In the genomic region with DNA sequence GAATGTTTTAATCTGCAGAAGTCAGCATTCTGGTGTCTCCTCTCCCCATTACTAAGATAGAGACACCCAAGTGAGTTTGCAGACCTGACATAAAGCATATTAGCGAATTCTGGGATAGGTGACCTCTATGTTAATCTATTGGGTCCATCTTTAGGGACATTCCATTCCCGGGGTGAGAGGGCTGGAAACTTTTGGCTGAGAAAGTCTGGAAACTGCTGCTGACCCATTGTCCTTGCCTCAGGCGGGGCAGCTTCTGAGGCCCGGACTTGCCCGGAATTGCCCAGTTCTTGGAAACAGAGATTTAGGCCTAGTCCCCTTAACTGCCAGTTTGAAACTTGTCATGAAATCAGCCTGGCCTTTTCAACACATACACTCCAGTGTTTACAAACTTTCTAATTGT, we compare ENCODE assay signal across 8 mouse cellular contexts. TPM values are rescaled to one million over a fixed set of nuclear protein-coding genes. Genes with fewer than 3 reads are reported as not detected.
DNase-seq lines count a peak whose midpoint lies in the region; ATAC-seq and TF ChIP-seq lines count a peak whose summit lies in the region.

No protein-coding gene starts in this region.

- peak; percentile 93 for DNase-seq in heart, adult 11 months
- no peak for DNase-seq in heart, postnatal 36 days
- DNase-seq in intestine, embryonic 14.5 days (ENCODE audit: low spot score), result no peak
- no peak for DNase-seq in liver, postnatal 0 days
- no peak for DNase-seq in frontal cortex, postnatal 36 days (ENCODE audit: low spot score in 2 of 2)
- no peak for DNase-seq in right cerebral cortex, postnatal 4 days
- DNase-seq in B cell, adult 2 months, result no peak

- peak overlapping the region; percentile 73 for H3K27ac ChIP-seq in bone marrow macrophage, adult 2 months (ENCODE audit: insufficient read depth, low read depth, low read length)
- no peak overlapping the region for H3K27ac ChIP-seq in intestine, embryonic 14.5 days (ENCODE audit: low read depth)
- H3K27ac ChIP-seq in liver, postnatal 0 days (ENCODE audit: low read depth), result peak overlapping the region; percentile 58; the same call in 1 of the 2 replicates

- H3K4me2 ChIP-seq in intestine, embryonic 14.5 days (ENCODE audit: low read length), result peak overlapping the region; percentile 57
- H3K4me2 ChIP-seq in liver, postnatal 0 days (ENCODE audit: low read depth, low read length), result peak overlapping the region; percentile 72

- intact Hi-C loops in heart, postnatal 36 days (cut with DNase I), result loop anchor here (2.0 kb wide), 1 partner anchor 33 kb away; no protein-coding TSS in a partner anchor

- no peak for TF ChIP-seq CTCF in bone marrow macrophage, adult 2 months (IDR thresholded peaks at IDR 0.05; ENCODE audit: low read depth, low read length)
- TF ChIP-seq CTCF in liver, postnatal 0 days (IDR thresholded peaks at IDR 0.05; ENCODE audit: low read depth), result no peak

- H3K4me1 ChIP-seq in bone marrow macrophage, adult 2 months (ENCODE audit: control insufficient read depth, insufficient read depth, low read length), result peaks cover 31% of the 10 kb centered on the region
- peaks cover 13% of the 10 kb centered on the region for H3K4me1 ChIP-seq in intestine, embryonic 14.5 days (replicated peaks; ENCODE audit: control insufficient read depth, insufficient read depth, low read length)
- peaks cover 22% of the 10 kb centered on the region for H3K4me1 ChIP-seq in liver, postnatal 0 days (ENCODE audit: insufficient read depth)

- WGBS in intestine, embryonic 14.5 days, result 71% methylated on average over 5 of the region's 5 CpGs
- whole genome bisulfite sequencing in liver, postnatal 0 days (ENCODE audit: insufficient replicate concordance), result 72% methylated on average over 5 of the region's 5 CpGs

- no peaks in the 10 kb centered on the region for H3K27me3 ChIP-seq in intestine, embryonic 14.5 days (replicated peaks; ENCODE audit: control insufficient read depth, insufficient read depth, low read length)
- no peaks in the 10 kb centered on the region for H3K27me3 ChIP-seq in liver, postnatal 0 days (ENCODE audit: insufficient read depth, low read length)

- TF ChIP-seq EP300 in liver, postnatal 0 days (IDR thresholded peaks at IDR 0.05; ENCODE audit: low read depth), result no peak

- H3K9me3 ChIP-seq in intestine, embryonic 14.5 days (ENCODE audit: control insufficient read depth, low read length), result no peaks in the 10 kb centered on the region
- no peaks in the 10 kb centered on the region for H3K9me3 ChIP-seq in liver, postnatal 0 days (ENCODE audit: low read length)

- peaks cover 21% of the 10 kb centered on the region for H3K36me3 ChIP-seq in intestine, embryonic 14.5 days (ENCODE audit: control insufficient read depth, insufficient read depth, low read length)
- peaks cover 15% of the 10 kb centered on the region for H3K36me3 ChIP-seq in liver, postnatal 0 days (replicated peaks; ENCODE audit: insufficient read depth, low read length)

- no peak for TF ChIP-seq POLR2A in bone marrow macrophage, adult 2 months (IDR thresholded peaks at IDR 0.05; ENCODE audit: borderline replicate concordance, low read depth, low read length)

- H3K9ac ChIP-seq in intestine, embryonic 14.5 days (ENCODE audit: low read length), result peak overlapping the region; percentile 58; the same call in 1 of the 2 replicates
- peak overlapping the region; percentile 47 for H3K9ac ChIP-seq in liver, postnatal 0 days (replicated peaks)

- H3K4me3 ChIP-seq in bone marrow macrophage, adult 2 months (ENCODE audit: insufficient read depth, low read length), result peak overlapping the region; percentile 57; the same call in 1 of the 2 replicates
- peak overlapping the region; percentile 62 for H3K4me3 ChIP-seq in intestine, embryonic 14.5 days (ENCODE audit: low read depth, low read length)
- peak overlapping the region; percentile 88 for H3K4me3 ChIP-seq in liver, postnatal 0 days (ENCODE audit: low read depth, low read length)

- ATAC-seq in intestine, embryonic 14.5 days (replicated peaks; ENCODE audit: low FRiP score, low TSS enrichment, low read depth), result no peak
- no peak for ATAC-seq in liver, postnatal 0 days

RNA-seq across cellular contexts. Expression of a gene that starts 0.8 kb away (rescaled TPM):
- 10 to 100 TPM; 46.9 to 48.2 TPM for total RNA-seq in heart, postnatal 36 days (2021)
- 94.2 and 95.5 TPM in 2 replicates for polyA plus RNA-seq in bone marrow macrophage, adult 2 months (2012; ENCODE audit: insufficient read depth, insufficient read length, missing spikeins)
- 39.7 and 46.7 TPM in 2 replicates for polyA plus RNA-seq in intestine, embryonic 14.5 days (2014; fragmentation: Nextera tagmentation; extraction: Ambion mirVana)
- polyA plus RNA-seq in liver, postnatal 0 days (2015; fragmentation: Nextera tagmentation; extraction: Ambion mirVana), result 10.5 and 11.3 TPM in 2 replicates

RNA-seq across cellular contexts. Expression of a gene that starts 34.8 kb away (rescaled TPM):
- total RNA-seq in heart, postnatal 36 days (2021), result 1 to 10 TPM; 6.4 to 8.8 TPM
- 5.4 and 10.6 TPM in 2 replicates for polyA plus RNA-seq in bone marrow macrophage, adult 2 months (2012; ENCODE audit: insufficient read depth, insufficient read length, missing spikeins)
- polyA plus RNA-seq in intestine, embryonic 14.5 days (2014; fragmentation: Nextera tagmentation; extraction: Ambion mirVana), result 10.8 and 12.6 TPM in 2 replicates
- polyA plus RNA-seq in liver, postnatal 0 days (2015; fragmentation: Nextera tagmentation; extraction: Ambion mirVana), result 2.8 and 3.7 TPM in 2 replicates
